ENCODE assay signal across 16 mouse cellular contexts in the genomic region with DNA sequence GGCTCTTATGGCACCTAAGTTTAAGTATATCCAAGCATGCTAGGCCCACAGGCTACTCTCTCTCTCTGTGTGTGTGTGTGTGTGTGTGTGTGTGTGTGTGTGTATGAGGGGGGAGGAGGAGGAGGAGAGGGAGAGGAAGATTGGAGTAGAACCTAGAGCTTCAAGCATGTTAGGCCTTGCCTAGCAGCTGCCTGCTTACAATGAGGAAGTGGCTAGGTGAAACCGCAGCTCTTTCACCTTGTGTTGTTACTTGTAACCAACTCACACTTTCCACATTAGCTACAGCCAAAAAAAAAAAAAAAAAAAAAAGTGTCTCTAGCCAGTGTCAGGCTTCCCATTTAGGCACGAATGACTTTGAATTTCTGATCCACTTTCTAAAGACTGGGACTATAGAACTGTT. TPM values are rescaled to one million over a fixed set of nuclear protein-coding genes. Genes with fewer than 3 reads are reported as not detected.
A peak's percentile ranks its signal among the peaks of the same experiment; 100 is the strongest.
DNase-seq lines count a peak whose midpoint lies in the region; ATAC-seq and TF ChIP-seq lines count a peak whose summit lies in the region.
"Had no signal": no experiment of that assay in that cellular context is flagged by ENCODE, and none has a peak within 500 bp of the region (broad histone marks: within the 10 kb centered on the region; RNA-seq: fewer than 3 reads in every experiment).

No protein-coding gene starts in this region.

- H3K36me3 ChIP-seq in hindbrain, postnatal 0 days (ENCODE audit: insufficient read depth, low read length) = no peaks in the 10 kb centered on the region

- H3K27ac ChIP-seq in hindbrain, postnatal 0 days = no peak overlapping the region
- H3K27ac ChIP-seq: layer of hippocampus, adult 2 months; liver, embryonic 13.5 days had no signal

- no peaks in the 10 kb centered on the region for H3K9me3 ChIP-seq in hindbrain, postnatal 0 days (ENCODE audit: low read length)
- H3K9me3 ChIP-seq: liver, embryonic 13.5 days had no signal

- ATAC-seq in monocyte, adult 5-6 weeks (replicated peaks; ENCODE audit: insufficient number of reproducible peaks, low FRiP score, low TSS enrichment, poor library complexity, severe bottlenecking) = peak; percentile 69
- no peak for ATAC-seq in hindbrain, postnatal 0 days
- ATAC-seq: forebrain, postnatal 0 days had no signal

- no peak overlapping the region for H3K4me2 ChIP-seq in hindbrain, postnatal 0 days (ENCODE audit: low read depth, low read length)
- H3K4me2 ChIP-seq: liver, embryonic 13.5 days had no signal

- H3K9ac ChIP-seq in hindbrain, postnatal 0 days (replicated peaks; ENCODE audit: low read length) = no peak overlapping the region
- H3K9ac ChIP-seq: forebrain, postnatal 0 days; liver, embryonic 13.5 days had no signal

- no peaks in the 10 kb centered on the region for H3K27me3 ChIP-seq in hindbrain, postnatal 0 days (ENCODE audit: insufficient read depth, low read length)
- H3K27me3 ChIP-seq: liver, embryonic 13.5 days had no signal

- H3K4me1 ChIP-seq in hindbrain, postnatal 0 days (ENCODE audit: insufficient read depth, low read length) = no peaks in the 10 kb centered on the region

- H3K4me3 ChIP-seq in hindbrain, postnatal 0 days (ENCODE audit: low read length) = no peak overlapping the region
- H3K4me3 ChIP-seq: layer of hippocampus, adult 2 months; liver, embryonic 13.5 days had no signal

- 93% methylated on average over 2 of the region's 2 CpGs for WGBS in hindbrain, postnatal 0 days

- peak; percentile 26 to 41 for DNase-seq in lung, adult 18-20 months
- no peak for DNase-seq in lung, postnatal 14 days
- DNase-seq in MEL-GATA-1-ER (ENCODE audit: extremely low read depth, low read depth) = peak; percentile 63
- DNase-seq in thymus, postnatal 10 days (ENCODE audit: low spot score in 2 of 2) = peak; percentile 55 to 66
- no peak for DNase-seq in frontal cortex, adult 2 months (ENCODE audit: extremely low spot score in 1 of 2, low spot score in 1 of 2)
- DNase-seq in layer of hippocampus, postnatal 14 days (ENCODE audit: low spot score in 2 of 2) = no peak
- no peak for DNase-seq in hindbrain, postnatal 0 days (ENCODE audit: low spot score)
- DNase-seq: cerebellum, postnatal 14 days; forebrain, postnatal 0 days; heart, postnatal 36 days; kidney, adult 11 months; liver, embryonic 13.5 days; midbrain, embryonic 14.5 days; right cerebral cortex, postnatal 14 days had no signal

- no peak for TF ChIP-seq CTCF in hindbrain, postnatal 0 days (IDR thresholded peaks at IDR 0.05; ENCODE audit: low read depth)

RNA-seq across cellular contexts. Expression of a gene that starts 18.7 kb away (rescaled TPM):
- 43.5 to 75.8 TPM (median 44.1 TPM) in 3 replicates for total RNA-seq in monocyte, adult 5-6 weeks (2017)
- 14.5 and 16.1 TPM in 2 replicates for polyA plus RNA-seq in frontal cortex, adult 2 months (2012; rRNA removed)
- total RNA-seq in layer of hippocampus, postnatal 14 days (2021) = 10 to 100 TPM; 30.6 to 32.2 TPM
- 24.4 and 27.0 TPM in 2 replicates for total RNA-seq in hindbrain, postnatal 0 days (2014; rRNA removed)
- 18.4 and 19.3 TPM in 2 replicates for polyA plus RNA-seq in hindbrain, postnatal 0 days (2015; fragmentation: Nextera tagmentation; extraction: Ambion mirVana)

Comparison
In these comparisons a context has a peak if more than half of its experiments do, and no peak if none do; other contexts are left out.
1. DNase-seq: peak in lung, adult 18-20 months (2 of 2), MEL-GATA-1-ER (single experiment) and thymus, postnatal 10 days (2 of 2); none in lung, postnatal 14 days (single experiment), frontal cortex, adult 2 months (0 of 2), layer of hippocampus, postnatal 14 days (0 of 2) and hindbrain, postnatal 0 days (single experiment).